Mouse (Mus musculus) limb, embryonic 13.5 days (tissue): ENCODE data around the gene Gm9803. TPM values are rescaled to one million over a fixed set of nuclear protein-coding genes. Genes with fewer than 3 reads are reported as not detected.

Source experiments
- ATAC-seq: fragments of 200-750 bp; cut with Nextera tagmentation; 2 replicates; pipeline ENCODE4 v1.8.0; 2017; ENCODE audit warnings: low read depth, moderate number of reproducible peaks, moderate TSS enrichment; ENCODE audit not compliant: low FRiP score
- H3K27ac ChIP-seq: fragments of 300-500 bp; sonication (generic); 2 replicates; pipeline ENCODE4 v1.5.1; 2015; ENCODE audit warnings: inconsistent platforms, mild to moderate bottlenecking, moderate library complexity
- H3K27me3 ChIP-seq: fragments of 300-500 bp; sonication (generic); 2 replicates; pipeline ENCODE4 v1.6.1; 2015; ENCODE audit warnings: mild to moderate bottlenecking, inconsistent platforms
- H3K36me3 ChIP-seq: fragments of 300-500 bp; sonication (generic); 2 replicates; pipeline ENCODE4 v1.6.1; 2015; ENCODE audit warnings: inconsistent platforms, mild to moderate bottlenecking, moderate library complexity
- H3K4me1 ChIP-seq: fragments of 300-500 bp; sonication (generic); 2 replicates; pipeline ENCODE4 v1.6.1; 2015; ENCODE audit warnings: inconsistent platforms
- H3K4me2 ChIP-seq: fragments of 300-500 bp; sonication (generic); replicated peaks from 2 replicates; pipeline ENCODE4 v1.6.1; 2015; ENCODE audit warnings: inconsistent platforms, mild to moderate bottlenecking, moderate library complexity
- H3K4me3 ChIP-seq: fragments of 300-500 bp; sonication (generic); 2 replicates; pipeline ENCODE4 v1.5.1; 2015; ENCODE audit warnings: moderate library complexity, mild to moderate bottlenecking, inconsistent platforms
- H3K9ac ChIP-seq: fragments of 300-500 bp; sonication (generic); 2 replicates; pipeline ENCODE4 v1.6.1; 2015; ENCODE audit warnings: mild to moderate bottlenecking, inconsistent platforms
- H3K9me3 ChIP-seq: fragments of 300-500 bp; sonication (generic); 2 replicates; pipeline ENCODE4 v1.6.1; 2016; ENCODE audit warnings: inconsistent platforms
- WGBS: fragments of 180-500 bp; shearing (Covaris S2); methylation state at CpG from one replicate; pipeline ENCODE4 v1.1.7; 2015; 5-methylcytosine and 5-hydroxymethylcytosine counted together
- polyA plus RNA-seq: library from polyadenylated mRNA; unstranded; fragments of >200 nt; fragmentation: Nextera tagmentation; extraction: Ambion mirVana; gene quantifications from 2 replicates; pipeline ENCODE4 v1.2.1, GENCODE M21; 2015

Gm9803 gene
- polyA plus RNA-seq, 1 experiment from 2014 or later, result 13.7 TPM

- no peak overlapping the region for H3K4me2 ChIP-seq
- no peaks in the 10 kb centered on the region for H3K27me3 ChIP-seq
- no peaks in the 10 kb centered on the region for H3K9me3 ChIP-seq
- H3K27ac ChIP-seq, result no peak overlapping the region
- no peaks in the 10 kb centered on the region; the same call in 1 of the 2 replicates for H3K36me3 ChIP-seq
- no peak overlapping the region for H3K4me3 ChIP-seq
- no peak overlapping the region for H3K9ac ChIP-seq
- ATAC-seq, result no peak
- 47% methylated on average over 3 of the region's 3 CpGs for WGBS
- H3K4me1 ChIP-seq, result peaks cover 46% of the 10 kb centered on the region
Measured at GRCm38 (mm10) chr10:43487441-43488010, 36.4 kb upstream of the Gm9803 start.

- no peak for ATAC-seq
- WGBS, result 53% methylated on average over 4 of the region's 4 CpGs
- peaks cover 4% of the 10 kb centered on the region; the same call in 1 of the 2 replicates for H3K36me3 ChIP-seq
Measured at GRCm38 (mm10) chr10:43488258-43488657, 35.6 kb upstream of the Gm9803 start.

GRCm38 (mm10) chr10:43489139-43489538 is 34.7 kb upstream of the Gm9803 start:
- no peaks in the 10 kb centered on the region for H3K9me3 ChIP-seq
- no peak overlapping the region for H3K9ac ChIP-seq
- H3K27me3 ChIP-seq, result no peaks in the 10 kb centered on the region
- H3K4me1 ChIP-seq, result peaks cover 34% of the 10 kb centered on the region
- H3K36me3 ChIP-seq, result peaks cover 9% of the 10 kb centered on the region
- WGBS, result 80% methylated on average over 7 of the region's 7 CpGs
- H3K4me2 ChIP-seq, result no peak overlapping the region
- H3K4me3 ChIP-seq, result no peak overlapping the region
- no peak overlapping the region for H3K27ac ChIP-seq
- ATAC-seq, result no peak

More at GRCm38 (mm10) chr10:43488258-43488657, 35.6 kb upstream of the Gm9803 start:
- Histone ChIP-seq H3K9ac (no peak overlapping the region), H3K27me3 (no peaks in the 10 kb centered on the region), H3K4me3 (no peak overlapping the region), H3K9me3 (no peaks in the 10 kb centered on the region), H3K4me1 (peaks cover 39% of the 10 kb centered on the region), H3K27ac (no peak overlapping the region), H3K4me2 (no peak overlapping the region)

GRCm38 (mm10) chr10:43489550-43489949 is 34.3 kb upstream of the Gm9803 start:
- H3K4me3 ChIP-seq, result no peak overlapping the region
- WGBS, result 31% methylated on average over 6 of the region's 6 CpGs
- H3K36me3 ChIP-seq, result peaks cover 13% of the 10 kb centered on the region
- no peak overlapping the region for H3K9ac ChIP-seq
- H3K27ac ChIP-seq, result no peak overlapping the region
- no peaks in the 10 kb centered on the region for H3K9me3 ChIP-seq
- no peaks in the 10 kb centered on the region for H3K27me3 ChIP-seq
- H3K4me2 ChIP-seq, result no peak overlapping the region
- peaks cover 34% of the 10 kb centered on the region for H3K4me1 ChIP-seq
- ATAC-seq, result no peak

- Histone ChIP-seq H3K4me2 (no peak overlapping the region), H3K36me3 (peaks cover 18% of the 10 kb centered on the region), H3K9me3 (no peaks in the 10 kb centered on the region), H3K9ac (0 out of 2 replicates have a peak overlapping the region, but pooled peaks have one; percentile 39), H3K4me3 (no peak overlapping the region), H3K27ac (no peak overlapping the region), H3K27me3 (no peaks in the 10 kb centered on the region), H3K4me1 (peaks cover 34% of the 10 kb centered on the region)
- no peak for ATAC-seq
- 60% methylated on average over 8 of the region's 8 CpGs for WGBS
Measured at GRCm38 (mm10) chr10:43490034-43490433, 33.9 kb upstream of the Gm9803 start.

GRCm38 (mm10) chr10:43490846-43491245 is 33.0 kb upstream of the Gm9803 start:
- Histone ChIP-seq H3K36me3 (peaks cover 26% of the 10 kb centered on the region), H3K4me2 (no peak overlapping the region), H3K4me1 (peaks cover 34% of the 10 kb centered on the region), H3K4me3 (no peak overlapping the region), H3K27ac (no peak overlapping the region), H3K9me3 (no peaks in the 10 kb centered on the region), H3K27me3 (no peaks in the 10 kb centered on the region), H3K9ac (no peak overlapping the region)
- WGBS, result 92% methylated on average over 5 of the region's 5 CpGs
- no peak for ATAC-seq

- H3K27me3 ChIP-seq, result no peaks in the 10 kb centered on the region
- H3K9me3 ChIP-seq, result no peaks in the 10 kb centered on the region
- ATAC-seq, result no peak
- no peak overlapping the region for H3K27ac ChIP-seq
- no peak overlapping the region for H3K4me3 ChIP-seq
- H3K9ac ChIP-seq, result no peak overlapping the region
- no peaks in the 10 kb centered on the region for H3K4me1 ChIP-seq
- H3K4me2 ChIP-seq, result no peak overlapping the region
- H3K36me3 ChIP-seq, result peaks cover 85% of the 10 kb centered on the region
- 96% methylated on average over 4 of the region's 4 CpGs for WGBS
Measured at GRCm38 (mm10) chr10:43502599-43502998, 21.3 kb upstream of the Gm9803 start.

- Histone ChIP-seq H3K27ac (no peak overlapping the region), H3K4me2 (no peak overlapping the region), H3K36me3 (peaks cover 74% of the 10 kb centered on the region), H3K9me3 (no peaks in the 10 kb centered on the region), H3K4me1 (no peaks in the 10 kb centered on the region), H3K9ac (no peak overlapping the region), H3K27me3 (no peaks in the 10 kb centered on the region), H3K4me3 (no peak overlapping the region)
- ATAC-seq, result no peak
- WGBS, result 94% methylated on average over 1 of the region's 1 CpGs
Measured at GRCm38 (mm10) chr10:43504291-43504690, 19.6 kb upstream of the Gm9803 start.

- Histone ChIP-seq H3K4me1 (no peaks in the 10 kb centered on the region), H3K27me3 (no peaks in the 10 kb centered on the region), H3K9me3 (no peaks in the 10 kb centered on the region), H3K27ac (no peak overlapping the region), H3K36me3 (peaks cover 74% of the 10 kb centered on the region), H3K9ac (no peak overlapping the region), H3K4me2 (no peak overlapping the region), H3K4me3 (no peak overlapping the region)
- ATAC-seq, result no peak
- WGBS, result 82% methylated on average over 4 of the region's 4 CpGs
Measured at GRCm38 (mm10) chr10:43507051-43507450, 16.8 kb upstream of the Gm9803 start.

- Histone ChIP-seq H3K36me3 (peaks cover 74% of the 10 kb centered on the region), H3K4me2 (no peak overlapping the region), H3K4me3 (no peak overlapping the region), H3K9ac (no peak overlapping the region), H3K27ac (no peak overlapping the region), H3K27me3 (no peaks in the 10 kb centered on the region), H3K9me3 (no peaks in the 10 kb centered on the region), H3K4me1 (no peaks in the 10 kb centered on the region)
- 96% methylated on average over 7 of the region's 7 CpGs for WGBS
- no peak for ATAC-seq
Measured at GRCm38 (mm10) chr10:43509228-43509627, 14.7 kb upstream of the Gm9803 start.

GRCm38 (mm10) chr10:43512976-43513375 is 10.9 kb upstream of the Gm9803 start:
- no peak overlapping the region for H3K9ac ChIP-seq
- no peak overlapping the region for H3K4me2 ChIP-seq
- no peak for ATAC-seq
- H3K4me1 ChIP-seq, result peaks cover 14% of the 10 kb centered on the region
- 93% methylated on average over 10 of the region's 10 CpGs for WGBS
- H3K27ac ChIP-seq, result no peak overlapping the region
- H3K9me3 ChIP-seq, result no peaks in the 10 kb centered on the region
- no peak overlapping the region for H3K4me3 ChIP-seq
- H3K27me3 ChIP-seq, result no peaks in the 10 kb centered on the region
- peaks cover 62% of the 10 kb centered on the region for H3K36me3 ChIP-seq

GRCm38 (mm10) chr10:43516992-43517660 is 6.8 kb upstream of the Gm9803 start:
- Histone ChIP-seq H3K27ac (0 out of 2 replicates have a peak overlapping the region, but pooled peaks have one; percentile 23), H3K4me3 (no peak overlapping the region), H3K4me1 (peaks cover 16% of the 10 kb centered on the region), H3K9ac (no peak overlapping the region), H3K36me3 (peaks cover 29% of the 10 kb centered on the region), H3K4me2 (no peak overlapping the region), H3K27me3 (no peaks in the 10 kb centered on the region), H3K9me3 (no peaks in the 10 kb centered on the region)
- 73% methylated on average over 6 of the region's 6 CpGs for WGBS
- ATAC-seq, result no peak
